Mouse (Mus musculus): Measurements from ENCODE around the gene Nup210. TPM values are rescaled to one million over a fixed set of nuclear protein-coding genes. Genes with fewer than 3 reads are reported as not detected.
"Not testable (repeated sequence)": the region's sequence is repeated elsewhere in the genome, so short reads cannot be mapped to it uniquely, and the experiment has no call there.

Nup210 gene
- total and polyA plus RNA-seq, 2 experiments from 2014 or later, result 12.5 to 52.6 TPM

- H3K4me3 ChIP-seq (ENCODE audit: low read depth, low read length), result no peak overlapping the region
- H3K27me3 ChIP-seq (ENCODE audit: insufficient read depth, low read length), result no peaks in the 10 kb centered on the region
- no peak overlapping the region for H3K27ac ChIP-seq (ENCODE audit: low read depth, low read length)
- no peak overlapping the region for H3K4me2 ChIP-seq (ENCODE audit: low read depth)
- peak; percentile 83 for TF ChIP-seq CTCF (IDR thresholded peaks at IDR 0.05; ENCODE audit: low read depth)
- no peak overlapping the region for H3K9ac ChIP-seq
- ATAC-seq (peak; percentile 65; the same call in 1 of the 2 replicates), DNase-seq (peak; percentile 78)
- 25% methylated on average over 4 of the region's 4 CpGs for WGBS
- H3K9me3 ChIP-seq (ENCODE audit: low read length), result no peaks in the 10 kb centered on the region
- no peaks in the 10 kb centered on the region for H3K4me1 ChIP-seq (ENCODE audit: insufficient read depth)
- H3K36me3 ChIP-seq (ENCODE audit: insufficient read depth), result no peaks in the 10 kb centered on the region
These were observed 23.2 kb upstream of the Nup210 start for GRCm38 (mm10) chr6:91139846-91140245.

GRCm38 (mm10) chr6:91137343-91137956 is 20.8 kb upstream of the Nup210 start:
- no peaks in the 10 kb centered on the region for H3K9me3 ChIP-seq (ENCODE audit: low read length)

GRCm38 (mm10) chr6:91130856-91131255 is 14.2 kb upstream of the Nup210 start:
- ATAC-seq, result no peak
- H3K27ac ChIP-seq (ENCODE audit: low read depth, low read length), result no peak overlapping the region
- no peaks in the 10 kb centered on the region for H3K27me3 ChIP-seq (ENCODE audit: insufficient read depth, low read length)
- H3K4me1 ChIP-seq (ENCODE audit: insufficient read depth), result no peaks in the 10 kb centered on the region
- H3K36me3 ChIP-seq (ENCODE audit: insufficient read depth), result no peaks in the 10 kb centered on the region
- H3K9me3 ChIP-seq (ENCODE audit: low read length), result no peaks in the 10 kb centered on the region
- H3K4me2 ChIP-seq (ENCODE audit: low read depth), result no peak overlapping the region
- DNase-seq, result no peak
- WGBS, result 51% methylated on average over 1 of the region's 1 CpGs
- no peak for TF ChIP-seq CTCF (IDR thresholded peaks at IDR 0.05; ENCODE audit: low read depth)
- no peak overlapping the region for H3K4me3 ChIP-seq (ENCODE audit: low read depth, low read length)
- no peak overlapping the region for H3K9ac ChIP-seq

More at GRCm38 (mm10) chr6:91137343-91137956, 20.8 kb upstream of the Nup210 start:
- no peaks in the 10 kb centered on the region for H3K36me3 ChIP-seq (ENCODE audit: insufficient read depth)
- 74% methylated on average over 10 of the region's 10 CpGs for WGBS
- DNase-seq (no peak), ATAC-seq (no peak)
- H3K4me2 ChIP-seq (ENCODE audit: low read depth), result no peak overlapping the region
- no peaks in the 10 kb centered on the region for H3K4me1 ChIP-seq (ENCODE audit: insufficient read depth)
- no peak overlapping the region for H3K9ac ChIP-seq
- H3K27ac ChIP-seq (ENCODE audit: low read depth, low read length), result no peak overlapping the region
- no peaks in the 10 kb centered on the region for H3K27me3 ChIP-seq (ENCODE audit: insufficient read depth, low read length)
- H3K4me3 ChIP-seq (ENCODE audit: low read depth, low read length), result no peak overlapping the region
- no peak for TF ChIP-seq CTCF (IDR thresholded peaks at IDR 0.05; ENCODE audit: low read depth)

GRCm38 (mm10) chr6:91128996-91129395 is 12.4 kb upstream of the Nup210 start:
- Histone ChIP-seq H3K27ac (ENCODE audit: low read depth, low read length) (no peak overlapping the region), H3K4me2 (ENCODE audit: low read depth) (no peak overlapping the region), H3K9me3 (ENCODE audit: low read length) (no peaks in the 10 kb centered on the region), H3K27me3 (ENCODE audit: insufficient read depth, low read length) (no peaks in the 10 kb centered on the region), H3K4me1 (ENCODE audit: insufficient read depth) (no peaks in the 10 kb centered on the region), H3K4me3 (ENCODE audit: low read depth, low read length) (no peak overlapping the region), H3K9ac (no peak overlapping the region), H3K36me3 (ENCODE audit: insufficient read depth) (no peaks in the 10 kb centered on the region)
- DNase-seq (no peak), ATAC-seq (no peak)
- TF ChIP-seq CTCF (IDR thresholded peaks at IDR 0.05; ENCODE audit: low read depth), result no peak
- 43% methylated on average over 4 of the region's 4 CpGs for WGBS

GRCm38 (mm10) chr6:91125228-91125585 is 8.6 kb upstream of the Nup210 start:
- H3K36me3 ChIP-seq (ENCODE audit: insufficient read depth), result no peaks in the 10 kb centered on the region
- H3K4me1 ChIP-seq (ENCODE audit: insufficient read depth), result no peaks in the 10 kb centered on the region
- TF ChIP-seq CTCF (IDR thresholded peaks at IDR 0.05; ENCODE audit: low read depth), result no peak
- no peak overlapping the region for H3K4me3 ChIP-seq (ENCODE audit: low read depth, low read length)
- ATAC-seq (no peak), DNase-seq (no peak)
- no peaks in the 10 kb centered on the region for H3K27me3 ChIP-seq (ENCODE audit: insufficient read depth, low read length)
- no peak overlapping the region for H3K4me2 ChIP-seq (ENCODE audit: low read depth)
- H3K27ac ChIP-seq (ENCODE audit: low read depth, low read length), result no peak overlapping the region
- 85% methylated on average over 2 of the region's 2 CpGs for WGBS
- H3K9ac ChIP-seq, result no peak overlapping the region
- H3K9me3 ChIP-seq (ENCODE audit: low read length), result no peaks in the 10 kb centered on the region

GRCm38 (mm10) chr6:91124286-91125227 is 7.9 kb upstream of the Nup210 start:
- H3K9ac ChIP-seq, result no peak overlapping the region
- DNase-seq, result no peak
- H3K4me2 ChIP-seq (ENCODE audit: low read depth), result no peak overlapping the region
- no peaks in the 10 kb centered on the region for H3K4me1 ChIP-seq (ENCODE audit: insufficient read depth)
- 39% methylated on average over 7 of the region's 7 CpGs for WGBS
- no peak for TF ChIP-seq CTCF (IDR thresholded peaks at IDR 0.05; ENCODE audit: low read depth)
- H3K27me3 ChIP-seq (ENCODE audit: insufficient read depth, low read length), result no peaks in the 10 kb centered on the region
- H3K9me3 ChIP-seq (ENCODE audit: low read length), result no peaks in the 10 kb centered on the region
- ATAC-seq, result no peak
- H3K27ac ChIP-seq (ENCODE audit: low read depth, low read length), result no peak overlapping the region
- no peak overlapping the region for H3K4me3 ChIP-seq (ENCODE audit: low read depth, low read length)
- H3K36me3 ChIP-seq (ENCODE audit: insufficient read depth), result no peaks in the 10 kb centered on the region

GRCm38 (mm10) chr6:91123453-91123852 is 6.8 kb upstream of the Nup210 start:
- Histone ChIP-seq H3K4me1 (ENCODE audit: insufficient read depth) (no peaks in the 10 kb centered on the region), H3K4me2 (ENCODE audit: low read depth) (no peak overlapping the region), H3K4me3 (ENCODE audit: low read depth, low read length) (no peak overlapping the region), H3K27ac (ENCODE audit: low read depth, low read length) (no peak overlapping the region), H3K9me3 (ENCODE audit: low read length) (no peaks in the 10 kb centered on the region), H3K9ac (no peak overlapping the region), H3K27me3 (ENCODE audit: insufficient read depth, low read length) (no peaks in the 10 kb centered on the region), H3K36me3 (ENCODE audit: insufficient read depth) (no peaks in the 10 kb centered on the region)
- WGBS, result 90% methylated on average over 3 of the region's 3 CpGs
- DNase-seq (no peak), ATAC-seq (no peak)
- TF ChIP-seq CTCF (IDR thresholded peaks at IDR 0.05; ENCODE audit: low read depth), result no peak

GRCm38 (mm10) chr6:91121089-91121488 is 4.5 kb upstream of the Nup210 start:
- peaks cover 10% of the 10 kb centered on the region; the same call in 1 of the 2 replicates for H3K4me1 ChIP-seq (ENCODE audit: insufficient read depth)
- WGBS, result 96% methylated on average over 7 of the region's 7 CpGs
- not testable (repeated sequence) for H3K27ac ChIP-seq (ENCODE audit: low read depth, low read length); H3K4me3 ChIP-seq (ENCODE audit: low read depth, low read length); H3K4me2 ChIP-seq (ENCODE audit: low read depth); ATAC-seq; H3K9me3 ChIP-seq (ENCODE audit: low read length); H3K27me3 ChIP-seq (ENCODE audit: insufficient read depth, low read length); H3K36me3 ChIP-seq (ENCODE audit: insufficient read depth); H3K9ac ChIP-seq; DNase-seq

Measured in forebrain, postnatal 0 days (tissue).